Mouse (Mus musculus) ES-Bruce4 (cell line): ENCODE data around the gene Trio. TPM values are rescaled to one million over a fixed set of nuclear protein-coding genes. Genes with fewer than 3 reads are reported as not detected.

ENCODE experiments used
- H3K27ac ChIP-seq: 2 replicates; pipeline ENCODE4 v1.5.1; 2012; ENCODE audit warnings: low read length, inconsistent platforms; ENCODE audit not compliant: insufficient read depth
- H3K27me3 ChIP-seq: 2 replicates; pipeline ENCODE4 v1.6.1; 2012; ENCODE audit warnings: mild to moderate bottlenecking, low read length, inconsistent platforms; ENCODE audit not compliant: control insufficient read depth, poor library complexity, insufficient read depth, severe bottlenecking
- H3K36me3 ChIP-seq: 2 replicates; pipeline ENCODE4 v1.6.1; 2012; ENCODE audit warnings: inconsistent platforms, mild to moderate bottlenecking, low read length, moderate library complexity; ENCODE audit not compliant: control insufficient read depth, poor library complexity, insufficient read depth, severe bottlenecking
- H3K4me1 ChIP-seq: one replicate; pipeline ENCODE4 v1.8.1; 2011; ENCODE audit warnings: low read length; ENCODE audit not compliant: control insufficient read depth, insufficient read depth
- H3K4me3 ChIP-seq: 2 replicates; pipeline ENCODE4 v1.5.1; 2011; ENCODE audit warnings: low read depth, mild to moderate bottlenecking, low read length
- H3K9ac ChIP-seq: 2 replicates; pipeline ENCODE4 v1.6.1; 2012; ENCODE audit warnings: low read depth, mild to moderate bottlenecking, inconsistent platforms; ENCODE audit not compliant: poor library complexity, severe bottlenecking
- H3K9me3 ChIP-seq: replicated peaks from 2 replicates; pipeline ENCODE4 v1.6.1; 2012; ENCODE audit warnings: mild to moderate bottlenecking, low read length, inconsistent platforms; ENCODE audit not compliant: control insufficient read depth, poor library complexity, insufficient read depth, severe bottlenecking
- CTCF ChIP-seq: IDR thresholded peaks from one replicate; pipeline ENCODE4 v1.8.1; 2011; ENCODE audit warnings: low read depth, low read length
- EP300 ChIP-seq: IDR thresholded peaks from 2 replicates; pipeline ENCODE4 v1.6.1; 2011; ENCODE audit warnings: low read depth, low read length; ENCODE audit not compliant: insufficient read depth
- POLR2A ChIP-seq: IDR thresholded peaks from one replicate; pipeline ENCODE4 v1.8.1; 2011; ENCODE audit warnings: low read length; ENCODE audit not compliant: insufficient read depth
- polyA plus RNA-seq: library from polyadenylated mRNA; stranded (reverse); fragments of >200 nt; gene quantifications from 2 replicates; pipeline ENCODE4 v1.2.4, GENCODE M21; 2011; ENCODE audit warnings: low read depth; ENCODE audit not compliant: missing spikeins, insufficient read depth, insufficient read length

The Trio gene
- polyA plus RNA-seq, 1 experiment: 62.2 TPM

DNA sequence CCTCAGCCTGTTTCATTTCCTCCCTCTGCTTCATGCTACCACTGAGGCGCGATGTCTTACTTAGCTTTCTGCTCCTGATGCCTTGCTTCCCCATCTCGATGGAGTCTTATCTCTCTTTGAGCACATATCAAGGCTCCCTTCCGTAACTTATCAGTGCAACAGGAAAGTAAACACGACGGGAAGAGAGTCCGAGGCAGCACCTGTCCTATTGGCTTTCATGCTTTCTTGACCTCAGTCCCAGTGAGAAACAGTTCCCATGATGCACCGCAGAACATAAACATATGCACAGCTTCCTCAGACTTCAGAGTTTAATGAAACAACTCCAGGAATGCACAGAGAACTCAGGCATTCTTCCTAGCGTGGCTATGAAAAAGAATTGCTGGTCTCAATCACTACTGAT is 65.0 kb downstream of the Trio start:
- no peaks in the 10 kb centered on the region for H3K4me1 ChIP-seq
- H3K27ac ChIP-seq: no peak overlapping the region
- no peak overlapping the region for H3K4me3 ChIP-seq
- TF ChIP-seq POLR2A: no peak
- TF ChIP-seq EP300: no peak
- no peak for TF ChIP-seq CTCF
- no peaks in the 10 kb centered on the region for H3K9me3 ChIP-seq
- no peaks in the 10 kb centered on the region for H3K36me3 ChIP-seq
- no peak overlapping the region for H3K9ac ChIP-seq
- no peaks in the 10 kb centered on the region for H3K27me3 ChIP-seq

DNA sequence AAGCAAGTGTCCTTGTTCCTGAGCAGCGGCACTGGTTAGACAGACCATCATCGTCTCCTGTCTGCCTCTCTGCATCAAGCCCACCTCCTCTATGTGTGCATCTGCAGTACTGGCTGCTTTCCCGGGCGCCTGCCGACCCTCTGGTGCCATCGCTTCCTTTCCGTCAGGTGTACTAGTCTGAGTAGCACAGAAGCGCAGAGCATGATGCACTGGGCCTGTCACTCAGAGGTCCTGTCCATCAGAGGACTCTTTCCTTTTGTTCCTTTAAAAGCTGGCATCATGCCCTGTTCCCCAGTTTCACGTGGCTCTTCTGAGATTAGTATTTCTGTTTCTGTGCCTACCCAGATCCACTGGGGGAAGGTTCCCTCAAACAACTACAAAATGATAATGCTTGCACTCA is 67.8 kb downstream of the Trio start:
- no peaks in the 10 kb centered on the region for H3K36me3 ChIP-seq
- no peaks in the 10 kb centered on the region for H3K27me3 ChIP-seq
- no peak overlapping the region for H3K27ac ChIP-seq
- no peaks in the 10 kb centered on the region for H3K4me1 ChIP-seq
- TF ChIP-seq CTCF (no peak), POLR2A (no peak), EP300 (no peak)
- H3K4me3 ChIP-seq: no peak overlapping the region
- H3K9ac ChIP-seq: no peak overlapping the region
- H3K9me3 ChIP-seq: no peaks in the 10 kb centered on the region

DNA sequence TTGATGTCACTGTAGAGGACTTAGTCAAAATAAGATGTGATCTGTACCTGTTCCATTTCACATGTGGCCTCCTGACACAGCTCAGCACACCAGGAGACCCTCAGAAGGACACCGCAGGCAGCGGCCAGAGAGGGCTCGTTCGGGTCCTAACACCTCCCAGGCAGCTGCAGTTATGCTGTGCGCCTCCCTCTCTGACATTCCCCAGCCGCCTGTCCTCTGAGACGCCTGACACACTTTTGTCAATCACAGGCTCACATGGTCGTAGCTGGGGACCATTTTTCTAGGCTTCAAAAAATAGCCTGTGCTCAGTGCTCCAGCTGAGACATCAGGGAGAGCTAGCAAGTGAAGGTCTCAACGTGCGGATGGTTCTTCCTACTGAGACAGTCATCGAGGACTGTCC is 70.0 kb downstream of the Trio start:
- H3K4me1 ChIP-seq: no peaks in the 10 kb centered on the region
- H3K36me3 ChIP-seq: no peaks in the 10 kb centered on the region
- no peaks in the 10 kb centered on the region for H3K9me3 ChIP-seq
- no peak overlapping the region for H3K9ac ChIP-seq
- TF ChIP-seq CTCF: no peak
- TF ChIP-seq EP300: no peak
- no peak for TF ChIP-seq POLR2A
- no peak overlapping the region for H3K4me3 ChIP-seq
- no peak overlapping the region for H3K27ac ChIP-seq
- H3K27me3 ChIP-seq: no peaks in the 10 kb centered on the region

DNA sequence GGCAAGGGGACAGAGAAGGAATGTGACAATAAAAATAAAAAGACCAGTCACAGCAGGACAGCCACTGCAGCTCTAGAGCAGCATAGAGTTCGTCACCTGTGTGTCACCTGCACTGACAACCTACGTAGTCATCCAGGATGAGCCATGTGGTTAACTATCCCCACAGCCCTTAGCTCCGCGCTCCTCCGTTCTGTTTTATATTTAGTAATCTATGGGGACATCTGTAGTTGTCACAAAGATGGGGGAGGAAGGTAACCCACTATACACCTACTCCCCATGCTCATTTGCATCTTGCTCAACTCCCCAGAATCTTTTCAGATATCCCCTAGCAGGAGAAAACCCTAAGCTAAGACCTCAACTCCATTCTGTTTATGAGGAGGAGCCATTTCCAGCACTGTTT is 71.3 kb downstream of the Trio start:
- H3K4me1 ChIP-seq: no peaks in the 10 kb centered on the region
- no peak overlapping the region for H3K9ac ChIP-seq
- no peak overlapping the region for H3K4me3 ChIP-seq
- no peak overlapping the region for H3K27ac ChIP-seq
- TF ChIP-seq CTCF (no peak), POLR2A (no peak), EP300 (no peak)
- H3K36me3 ChIP-seq: no peaks in the 10 kb centered on the region
- H3K9me3 ChIP-seq: no peaks in the 10 kb centered on the region
- H3K27me3 ChIP-seq: no peaks in the 10 kb centered on the region

DNA sequence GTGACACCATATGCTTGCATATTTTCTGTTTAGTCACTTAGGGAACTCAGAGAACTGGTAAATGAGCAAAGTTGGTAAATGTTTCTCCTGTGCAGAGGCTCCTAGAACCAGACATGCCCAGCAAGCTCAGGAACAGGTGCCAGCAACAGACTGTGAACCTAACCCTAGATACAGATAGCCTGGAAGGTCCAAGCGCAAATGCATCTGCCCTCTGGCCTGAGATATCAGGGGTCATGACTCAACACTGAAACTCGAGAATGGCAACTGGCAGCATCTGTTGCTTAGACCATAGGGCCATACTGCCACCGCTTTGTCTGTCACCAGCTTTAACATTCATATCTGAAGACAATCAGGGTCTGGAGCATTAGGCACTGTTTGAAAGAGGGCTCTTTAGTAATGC is 72.1 kb downstream of the Trio start:
- H3K9ac ChIP-seq: no peak overlapping the region
- no peak overlapping the region for H3K4me3 ChIP-seq
- H3K27ac ChIP-seq: no peak overlapping the region
- H3K27me3 ChIP-seq: no peaks in the 10 kb centered on the region
- no peaks in the 10 kb centered on the region for H3K4me1 ChIP-seq
- H3K9me3 ChIP-seq: no peaks in the 10 kb centered on the region
- TF ChIP-seq EP300: no peak
- TF ChIP-seq POLR2A: no peak
- TF ChIP-seq CTCF: no peak
- H3K36me3 ChIP-seq: no peaks in the 10 kb centered on the region

DNA sequence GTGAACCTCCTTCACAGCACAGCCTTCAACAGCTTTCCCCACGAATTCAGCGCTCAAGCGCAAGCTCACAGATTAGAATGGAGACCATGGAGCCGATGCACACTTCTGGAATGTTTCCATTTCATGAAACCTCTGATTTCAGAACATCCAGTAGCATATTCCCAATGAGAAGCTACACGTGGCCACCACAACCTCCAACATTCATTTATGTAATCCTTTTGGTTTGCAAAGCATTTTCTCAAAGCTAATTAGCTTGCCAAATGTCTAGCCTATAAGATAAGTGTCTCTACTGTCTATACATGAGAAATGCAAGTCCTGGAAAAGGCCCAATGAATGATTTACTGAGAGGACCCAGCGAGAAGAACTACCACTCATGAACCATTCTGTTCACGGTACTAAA is 74.5 kb downstream of the Trio start:
- H3K27me3 ChIP-seq: no peaks in the 10 kb centered on the region
- no peak overlapping the region for H3K4me3 ChIP-seq
- H3K36me3 ChIP-seq: no peaks in the 10 kb centered on the region
- TF ChIP-seq EP300 (no peak), POLR2A (no peak), CTCF (no peak)
- no peaks in the 10 kb centered on the region for H3K4me1 ChIP-seq
- no peaks in the 10 kb centered on the region for H3K9me3 ChIP-seq
- H3K27ac ChIP-seq: no peak overlapping the region
- no peak overlapping the region for H3K9ac ChIP-seq
